Mouse (Mus musculus): ENCODE measurements around the gene Wnt10a.

DNA sequence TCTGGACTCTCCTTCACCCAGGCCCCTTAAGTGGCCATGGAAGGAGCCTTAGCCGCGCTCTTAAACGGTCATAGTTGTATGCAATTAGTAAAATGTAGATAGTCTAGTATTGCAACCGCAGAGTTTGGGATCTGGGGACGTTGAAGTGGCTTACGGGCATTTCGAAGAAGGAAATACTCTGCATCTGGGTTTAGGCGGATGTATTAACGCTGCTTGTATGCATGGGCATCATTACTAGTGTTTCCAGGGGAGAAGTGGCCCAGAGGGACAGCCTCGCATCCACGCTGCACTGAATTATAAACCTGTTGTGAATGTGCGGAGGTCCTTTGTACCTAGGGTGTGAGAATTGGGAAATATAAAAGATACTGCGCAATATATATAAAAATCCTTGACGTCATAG, 25.9 kb downstream of the Wnt10a start:
- no peak for TF ChIP-seq GATA1 (IDR thresholded peaks at IDR 0.05; ENCODE audit: borderline replicate concordance, low read length)
- no peak for TF ChIP-seq FLI1 (IDR thresholded peaks at IDR 0.05; ENCODE audit: low read length)

Measured in megakaryocyte, embryonic 14.5 days (primary cell).